Mouse (Mus musculus) thymus, adult 2 months (tissue): ENCODE measurements at regions not wholly inside any gene's neighbourhood (a gene's known extent, or its start where the extent isn't known, plus 50 kb on each side); places are given as distances from the start of the nearest gene placed in this dataset.

Experiments
- CTCF ChIP-seq: fragments of 200-500 bp; IDR thresholded peaks from 2 replicates; pipeline ENCODE4 v1.5.1; 2012; ENCODE audit warnings: mild to moderate bottlenecking, control low read depth, low read length, moderate library complexity, borderline replicate concordance; ENCODE audit not compliant: control insufficient read depth, poor library complexity, insufficient read depth; ENCODE audit errors: extremely low read depth
- POLR2A ChIP-seq: fragments of 200-500 bp; IDR thresholded peaks from 2 replicates; pipeline ENCODE4 v1.6.1; 2012; ENCODE audit warnings: mild to moderate bottlenecking, low read length, control low read depth, moderate library complexity; ENCODE audit not compliant: control insufficient read depth, poor library complexity, insufficient read depth; ENCODE audit errors: extremely low read depth

DNA sequence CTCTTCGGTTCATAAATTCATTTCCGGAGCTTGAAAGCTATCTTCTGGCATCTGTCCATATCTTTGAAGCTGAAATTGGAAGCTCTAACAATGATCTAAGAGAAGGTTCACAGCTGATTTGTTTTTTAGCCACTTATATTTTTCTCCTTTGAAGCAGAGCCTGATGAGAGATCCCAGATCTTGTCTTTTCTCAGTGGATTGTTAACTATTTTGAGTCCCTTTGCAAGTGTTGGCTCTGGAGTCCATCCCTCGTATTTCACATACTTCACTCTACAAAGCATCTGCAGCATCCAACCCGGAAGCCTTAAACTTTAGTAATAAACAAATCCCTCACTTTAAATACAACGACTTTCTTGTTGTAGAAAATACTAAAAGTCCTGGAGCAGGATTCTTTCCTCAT is 85.6 kb upstream of the Grik1 start:
- TF ChIP-seq POLR2A (no peak), CTCF (no peak)
